Mouse (Mus musculus) bone marrow, adult 2 months (tissue): Measurements from ENCODE around the gene Ofcc1.

Experiments used
- CTCF ChIP-seq: fragments of 200-500 bp; IDR thresholded peaks from 2 replicates; pipeline ENCODE4 v1.5.1; 2011; ENCODE audit warnings: low read length, control low read depth; ENCODE audit not compliant: control insufficient read depth, insufficient read depth
- POLR2A ChIP-seq: fragments of 200-500 bp; IDR thresholded peaks from 2 replicates; pipeline ENCODE4 v1.6.1; 2011; ENCODE audit warnings: low read depth, mild to moderate bottlenecking, control low read depth, low read length, borderline replicate concordance; ENCODE audit not compliant: control insufficient read depth

DNA sequence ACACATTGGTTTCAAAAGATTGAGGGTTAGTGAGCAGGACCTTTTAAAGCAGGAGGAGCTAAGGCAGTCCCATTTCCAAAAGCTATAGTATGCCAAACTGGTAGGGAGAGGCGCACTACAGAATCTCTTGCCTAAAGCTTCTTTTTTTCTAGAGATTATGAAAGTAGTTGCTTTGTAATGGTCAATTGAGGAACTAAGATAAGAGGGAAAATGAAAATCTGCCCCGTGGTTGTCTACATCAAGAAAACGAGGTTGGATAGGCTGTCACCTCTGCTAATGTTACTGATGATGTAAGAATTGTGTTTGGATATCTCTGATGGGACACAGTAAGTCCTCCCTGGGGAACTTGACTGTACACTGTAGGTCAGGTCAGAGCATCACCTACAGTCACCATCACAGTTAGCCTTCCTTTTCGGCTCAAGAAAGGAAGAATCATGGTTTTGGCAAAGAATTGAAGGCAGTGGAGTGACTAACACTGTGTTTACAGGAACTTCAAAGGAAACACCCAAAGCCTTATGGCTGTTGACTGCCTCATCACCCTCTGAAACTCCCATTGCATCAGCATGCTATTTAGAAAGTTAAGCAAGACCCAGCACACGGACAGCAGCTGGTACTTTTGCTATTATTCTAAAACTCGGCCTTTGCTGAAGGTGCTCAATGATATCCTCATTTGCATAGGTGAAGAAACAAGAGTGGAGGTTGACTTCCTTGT lies 40.3 kb downstream of the Ofcc1 start:
- TF ChIP-seq POLR2A (no peak), CTCF (no peak)
